Mouse (Mus musculus): ENCODE measurements around the gene Satb1. TPM values are rescaled to one million over a fixed set of nuclear protein-coding genes. Genes with fewer than 3 reads are reported as not detected.

Gene Satb1
- polyA plus RNA-seq (2015; fragmentation: Nextera tagmentation; extraction: Ambion mirVana) = 5.0 and 5.6 TPM in 2 replicates

DNA sequence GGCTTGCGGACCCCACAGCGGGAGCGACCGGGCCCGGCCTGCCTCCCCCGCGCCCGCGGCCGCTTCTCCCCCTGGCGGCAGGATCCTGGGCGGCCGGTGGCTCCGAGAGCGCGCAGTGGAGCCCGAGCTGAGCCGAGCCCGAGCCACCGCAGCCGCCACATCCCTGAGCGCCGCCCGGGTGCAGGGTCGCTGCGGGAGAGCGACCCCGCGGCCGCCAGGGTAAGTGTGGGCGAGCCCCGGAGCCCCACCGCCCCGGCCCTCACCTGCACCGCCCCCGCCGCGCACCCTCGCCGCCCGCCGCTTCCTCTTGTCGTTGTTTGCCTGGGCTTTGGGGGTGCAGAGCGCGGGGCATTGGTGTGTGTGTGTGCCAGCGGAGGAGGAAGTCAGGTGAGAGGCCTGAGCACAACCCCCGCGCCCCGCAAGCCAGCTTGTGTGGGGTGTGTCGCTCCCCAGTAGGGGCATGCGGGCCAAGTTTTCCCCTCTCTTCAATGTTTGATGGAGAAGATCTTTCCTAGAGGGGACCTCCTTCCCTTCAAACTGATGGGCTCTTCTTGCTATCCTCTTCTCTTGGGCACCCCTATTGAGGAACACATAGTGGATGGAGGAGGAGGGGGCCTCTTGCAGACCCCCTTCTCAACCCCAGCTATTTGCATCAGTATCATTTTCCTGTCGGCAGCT is at the start of gene Satb1:
TSS of gene Satb1 (minus strand) at position 391 of the 678 bp plus-strand sequence.
- H3K27me3 ChIP-seq (replicated peaks; ENCODE audit: insufficient read depth, low read length) = peaks cover 52% of the 10 kb centered on the region
- 1% methylated on average over 34 of the region's 52 CpGs for WGBS
- DNase-seq (ENCODE audit: low spot score) = peak; percentile 58

GRCm38 (mm10) chr17:51882566-51882965 is 49.5 kb upstream of the Satb1 start:
- 87% methylated on average over 7 of the region's 12 CpGs for WGBS
- no peaks in the 10 kb centered on the region for H3K9me3 ChIP-seq (ENCODE audit: low read length)
- H3K9ac ChIP-seq (replicated peaks; ENCODE audit: low read depth) = no peak overlapping the region
- H3K4me2 ChIP-seq (replicated peaks; ENCODE audit: low read depth, low read length) = no peak overlapping the region
- DNase-seq (ENCODE audit: low spot score) (no peak), ATAC-seq (no peak)
- TF ChIP-seq EP300 (IDR thresholded peaks at IDR 0.05) = no peak
- TF ChIP-seq CTCF (IDR thresholded peaks at IDR 0.05) = no peak
- H3K4me3 ChIP-seq (ENCODE audit: low read depth, low read length) = no peak overlapping the region
- no peak overlapping the region for H3K27ac ChIP-seq (ENCODE audit: low read length)
- no peaks in the 10 kb centered on the region for H3K4me1 ChIP-seq (ENCODE audit: insufficient read depth, low read depth, low read length)
- no peaks in the 10 kb centered on the region for H3K36me3 ChIP-seq (ENCODE audit: insufficient read depth, low read length)
- H3K27me3 ChIP-seq (replicated peaks; ENCODE audit: insufficient read depth, low read length) = no peaks in the 10 kb centered on the region

More for the DNA sequence above, at the start of gene Satb1:
- Histone ChIP-seq H3K36me3 (ENCODE audit: insufficient read depth, low read length) (no peaks in the 10 kb centered on the region), H3K4me2 (replicated peaks; ENCODE audit: low read depth, low read length) (peak within 1 kb of the TSS; percentile 97), H3K9ac (replicated peaks; ENCODE audit: low read depth) (no peak within 1 kb of the TSS), H3K4me3 (ENCODE audit: low read depth, low read length) (peak within 1 kb of the TSS; percentile 73), H3K4me1 (ENCODE audit: insufficient read depth, low read depth, low read length) (peaks cover 9% of the 10 kb centered on the region; the same call in 1 of the 2 replicates), H3K27ac (ENCODE audit: low read length) (no peak within 1 kb of the TSS), H3K9me3 (ENCODE audit: low read length) (no peaks in the 10 kb centered on the region)
- peak; percentile 93 for ATAC-seq
- TF ChIP-seq CTCF (IDR thresholded peaks at IDR 0.05) (peak; percentile 68), EP300 (IDR thresholded peaks at IDR 0.05) (no peak)

DNA sequence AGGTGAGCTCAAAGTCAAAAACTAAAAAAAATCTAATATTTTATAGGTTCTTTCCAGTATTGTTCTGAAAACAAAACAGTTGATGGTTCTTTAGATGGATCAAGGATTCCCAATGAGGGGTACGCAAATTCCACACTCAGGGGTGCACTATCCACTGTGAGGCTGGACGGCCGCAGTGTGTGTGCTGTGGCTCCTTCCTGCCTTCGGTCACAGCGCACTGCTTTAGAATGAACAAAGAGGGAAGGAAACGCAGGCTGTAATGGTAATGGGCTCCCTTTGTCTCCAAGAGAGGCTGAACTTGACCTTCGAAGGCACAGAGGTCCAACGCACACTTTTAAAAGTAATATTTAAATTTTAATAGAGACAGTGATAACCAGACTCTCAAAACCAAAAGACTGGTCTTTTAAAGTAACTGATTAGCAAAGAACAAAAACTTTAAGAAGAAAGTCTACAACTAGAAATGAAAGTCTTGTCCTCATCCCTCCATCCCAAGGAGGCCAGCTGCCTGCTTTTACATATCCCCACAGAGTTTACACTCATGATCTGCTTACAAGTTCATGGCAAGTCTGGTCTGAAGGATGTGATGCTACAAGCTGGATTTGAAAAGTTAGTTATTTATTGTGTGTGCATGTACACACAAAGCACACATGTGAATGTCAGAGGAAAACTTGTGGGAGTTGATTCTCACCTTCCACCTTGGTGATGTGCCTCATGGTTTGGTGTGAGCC is 48.0 kb upstream of the Satb1 start:
- H3K4me1 ChIP-seq (ENCODE audit: insufficient read depth, low read depth, low read length) = no peaks in the 10 kb centered on the region
- no peak overlapping the region for H3K27ac ChIP-seq (ENCODE audit: low read length)
- H3K27me3 ChIP-seq (replicated peaks; ENCODE audit: insufficient read depth, low read length) = no peaks in the 10 kb centered on the region
- no peaks in the 10 kb centered on the region for H3K9me3 ChIP-seq (ENCODE audit: low read length)
- no peak for TF ChIP-seq EP300 (IDR thresholded peaks at IDR 0.05)
- no peak for TF ChIP-seq CTCF (IDR thresholded peaks at IDR 0.05)
- H3K9ac ChIP-seq (replicated peaks; ENCODE audit: low read depth) = no peak overlapping the region
- H3K36me3 ChIP-seq (ENCODE audit: insufficient read depth, low read length) = no peaks in the 10 kb centered on the region
- no peak overlapping the region for H3K4me2 ChIP-seq (replicated peaks; ENCODE audit: low read depth, low read length)
- DNase-seq (ENCODE audit: low spot score) = no peak
- ATAC-seq = no peak
- no peak overlapping the region for H3K4me3 ChIP-seq (ENCODE audit: low read depth, low read length)
- WGBS = 73% methylated on average over 8 of the region's 8 CpGs

DNA sequence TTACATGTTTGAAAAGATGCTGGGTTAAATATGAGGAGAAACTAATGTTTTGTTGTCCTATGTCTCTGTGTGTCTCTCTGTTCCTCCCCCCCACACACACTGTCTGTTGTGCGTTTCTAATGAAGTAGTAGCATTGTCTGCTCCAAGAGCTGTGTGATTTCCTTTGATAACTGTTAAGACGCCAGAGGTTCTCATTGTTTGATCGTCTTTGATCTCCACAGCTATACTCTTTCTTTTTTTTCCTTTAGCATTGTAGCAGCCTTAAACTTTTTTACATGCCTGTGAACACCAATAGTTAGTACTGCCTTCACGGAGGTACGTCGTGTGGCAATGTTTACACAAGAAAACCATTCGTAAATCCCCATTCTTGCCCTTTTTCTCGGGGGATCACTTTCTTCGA is 47.1 kb upstream of the Satb1 start:
- no peak overlapping the region for H3K27ac ChIP-seq (ENCODE audit: low read length)
- no peaks in the 10 kb centered on the region for H3K36me3 ChIP-seq (ENCODE audit: insufficient read depth, low read length)
- no peak overlapping the region for H3K4me2 ChIP-seq (replicated peaks; ENCODE audit: low read depth, low read length)
- H3K4me1 ChIP-seq (ENCODE audit: insufficient read depth, low read depth, low read length) = no peaks in the 10 kb centered on the region
- 34% methylated on average over 9 of the region's 9 CpGs for WGBS
- no peaks in the 10 kb centered on the region for H3K27me3 ChIP-seq (replicated peaks; ENCODE audit: insufficient read depth, low read length)
- ATAC-seq = no peak
- DNase-seq (ENCODE audit: low spot score) = no peak
- H3K9ac ChIP-seq (replicated peaks; ENCODE audit: low read depth) = no peak overlapping the region
- no peaks in the 10 kb centered on the region for H3K9me3 ChIP-seq (ENCODE audit: low read length)
- TF ChIP-seq CTCF (IDR thresholded peaks at IDR 0.05) (no peak), EP300 (IDR thresholded peaks at IDR 0.05) (no peak)
- H3K4me3 ChIP-seq (ENCODE audit: low read depth, low read length) = no peak overlapping the region

DNA sequence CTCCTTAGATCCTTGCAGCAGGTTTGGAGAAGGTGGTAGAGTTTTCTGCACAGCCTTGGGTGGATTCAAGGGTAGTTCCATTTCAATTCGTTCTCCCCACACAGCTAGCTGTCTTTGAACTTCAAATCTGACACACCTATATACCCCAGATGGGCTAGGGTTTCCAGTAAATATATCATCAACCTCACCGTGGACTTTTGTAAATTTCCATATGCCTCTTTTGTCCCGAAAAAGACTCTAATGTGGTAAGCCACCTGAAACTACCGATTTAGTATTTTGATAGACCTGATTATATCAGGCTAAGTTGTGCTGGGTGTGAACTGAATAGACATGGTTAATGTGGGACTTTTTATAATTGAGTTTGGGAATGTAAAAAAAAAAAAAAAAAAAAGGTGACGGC is 46.6 kb upstream of the Satb1 start:
- 78% methylated on average over 5 of the region's 5 CpGs for WGBS

GRCm38 (mm10) chr17:51879171-51879570 is 46.1 kb upstream of the Satb1 start:
- DNase-seq (ENCODE audit: low spot score) (no peak), ATAC-seq (no peak)
- H3K4me3 ChIP-seq (ENCODE audit: low read depth, low read length) = no peak overlapping the region
- H3K36me3 ChIP-seq (ENCODE audit: insufficient read depth, low read length) = no peaks in the 10 kb centered on the region
- no peak overlapping the region for H3K9ac ChIP-seq (replicated peaks; ENCODE audit: low read depth)
- 55% methylated on average over 2 of the region's 2 CpGs for WGBS
- no peak overlapping the region for H3K27ac ChIP-seq (ENCODE audit: low read length)
- H3K27me3 ChIP-seq (replicated peaks; ENCODE audit: insufficient read depth, low read length) = no peaks in the 10 kb centered on the region
- no peak overlapping the region for H3K4me2 ChIP-seq (replicated peaks; ENCODE audit: low read depth, low read length)
- TF ChIP-seq CTCF (IDR thresholded peaks at IDR 0.05) (no peak), EP300 (IDR thresholded peaks at IDR 0.05) (no peak)
- H3K4me1 ChIP-seq (ENCODE audit: insufficient read depth, low read depth, low read length) = no peaks in the 10 kb centered on the region
- no peaks in the 10 kb centered on the region for H3K9me3 ChIP-seq (ENCODE audit: low read length)

More for the DNA sequence above, 46.6 kb upstream of the Satb1 start:
- Histone ChIP-seq H3K9me3 (ENCODE audit: low read length) (no peaks in the 10 kb centered on the region), H3K4me2 (replicated peaks; ENCODE audit: low read depth, low read length) (no peak overlapping the region), H3K4me3 (ENCODE audit: low read depth, low read length) (no peak overlapping the region), H3K36me3 (ENCODE audit: insufficient read depth, low read length) (no peaks in the 10 kb centered on the region), H3K4me1 (ENCODE audit: insufficient read depth, low read depth, low read length) (no peaks in the 10 kb centered on the region), H3K27ac (ENCODE audit: low read length) (no peak overlapping the region), H3K9ac (replicated peaks; ENCODE audit: low read depth) (no peak overlapping the region), H3K27me3 (replicated peaks; ENCODE audit: insufficient read depth, low read length) (no peaks in the 10 kb centered on the region)
- TF ChIP-seq EP300 (IDR thresholded peaks at IDR 0.05) = no peak
- TF ChIP-seq CTCF (IDR thresholded peaks at IDR 0.05) = no peak
- DNase-seq (ENCODE audit: low spot score) (no peak), ATAC-seq (no peak)

Data from lung, postnatal 0 days (tissue).